Mouse (Mus musculus) brain, embryonic 14.5 days (tissue): ENCODE measurements at regions not wholly inside any gene's neighbourhood (a gene's known extent, or its start where the extent isn't known, plus 50 kb on each side); places are given as distances from the start of the nearest gene placed in this dataset.

Source experiments
- DNase-seq: peaks from one replicate; pipeline ENCODE4 v3.0.0-alpha.2; 2011; ENCODE audit warnings: low read depth
- CTCF ChIP-seq: fragments of 200-500 bp; IDR thresholded peaks from 2 replicates; pipeline ENCODE4 v1.5.1; 2012; ENCODE audit warnings: inconsistent platforms, mild to moderate bottlenecking, moderate library complexity, borderline replicate concordance; ENCODE audit not compliant: insufficient read depth, insufficient read length; ENCODE audit errors: extremely low read depth
- POLR2A ChIP-seq: fragments of 200-500 bp; IDR thresholded peaks from 2 replicates; pipeline ENCODE4 v1.6.1; 2012; ENCODE audit warnings: mild to moderate bottlenecking, inconsistent platforms, borderline replicate concordance; ENCODE audit not compliant: poor library complexity, insufficient read depth, insufficient read length, severe bottlenecking; ENCODE audit errors: extremely low read depth

GRCm38 (mm10) chr4:66542833-66543436, 138.5 kb upstream of the Astn2 start:
- DNase-seq = peak; percentile 72

DNA sequence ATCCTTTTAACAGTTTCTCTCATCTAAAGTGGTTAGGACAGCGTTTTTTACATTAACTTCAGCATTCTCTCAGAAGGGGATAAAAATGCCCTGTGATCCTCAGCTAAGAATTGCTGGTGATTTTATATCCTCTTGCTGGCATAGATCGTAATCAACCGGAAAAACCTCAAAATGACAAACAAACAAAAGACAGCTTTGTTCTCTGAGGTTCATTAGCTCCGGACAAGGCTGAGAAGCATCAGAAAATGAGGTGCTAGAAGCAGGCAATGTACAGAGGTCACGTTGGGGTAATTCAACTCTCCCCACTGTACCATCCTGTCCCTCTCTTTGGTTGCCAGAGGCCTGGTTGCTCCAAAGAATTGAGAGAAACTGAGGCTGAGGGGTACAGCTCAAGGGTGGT, 120.0 kb upstream of the Astn2 start:
- DNase-seq = no peak
- no peak for TF ChIP-seq CTCF
- no peak for TF ChIP-seq POLR2A

More at GRCm38 (mm10) chr4:66542833-66543436, 138.5 kb upstream of the Astn2 start:
- TF ChIP-seq POLR2A = no peak
- no peak for TF ChIP-seq CTCF

- TF ChIP-seq CTCF (no peak), POLR2A (no peak)
- DNase-seq = peak; percentile 82
Observed at GRCm38 (mm10) chr4:66523886-66524245, 119.5 kb upstream of the Astn2 start.

DNA sequence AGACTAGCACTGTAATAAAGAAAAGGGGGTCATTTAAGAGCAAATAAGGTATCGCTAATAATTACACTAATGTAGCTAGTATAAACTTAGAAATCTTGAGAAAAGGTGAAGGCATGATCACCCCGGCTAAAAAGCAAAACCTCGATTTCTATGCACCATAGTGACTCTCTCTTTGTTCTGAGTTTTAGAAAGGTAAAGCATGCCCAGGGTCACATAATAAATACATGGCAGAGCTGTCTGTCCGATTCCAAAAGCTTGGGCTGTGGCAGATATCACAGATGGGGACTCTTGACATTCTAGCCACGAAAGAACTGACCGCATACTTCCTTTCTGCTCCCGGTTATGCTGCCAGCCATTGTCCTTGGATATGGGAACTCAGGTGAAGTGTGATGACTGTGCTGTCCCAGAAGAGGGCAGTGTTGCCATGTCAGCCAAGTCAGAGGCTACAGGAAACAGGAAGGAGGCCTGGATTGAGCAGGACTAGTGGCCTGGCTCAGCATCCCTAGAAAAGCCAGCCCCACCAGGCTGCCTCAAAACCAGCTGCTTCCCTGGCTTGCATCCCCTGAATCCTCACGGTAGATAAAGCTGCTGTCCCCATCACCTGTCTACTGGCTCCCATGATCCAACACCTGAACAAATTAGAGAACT, 119.0 kb upstream of the Astn2 start:
- TF ChIP-seq CTCF (peak; percentile 83), POLR2A (no peak)
- peak; percentile 87 for DNase-seq

GRCm38 (mm10) chr4:66522097-66522809, 117.8 kb upstream of the Astn2 start:
- TF ChIP-seq CTCF = no peak
- no peak for TF ChIP-seq POLR2A
- peak; percentile 77 for DNase-seq

DNA sequence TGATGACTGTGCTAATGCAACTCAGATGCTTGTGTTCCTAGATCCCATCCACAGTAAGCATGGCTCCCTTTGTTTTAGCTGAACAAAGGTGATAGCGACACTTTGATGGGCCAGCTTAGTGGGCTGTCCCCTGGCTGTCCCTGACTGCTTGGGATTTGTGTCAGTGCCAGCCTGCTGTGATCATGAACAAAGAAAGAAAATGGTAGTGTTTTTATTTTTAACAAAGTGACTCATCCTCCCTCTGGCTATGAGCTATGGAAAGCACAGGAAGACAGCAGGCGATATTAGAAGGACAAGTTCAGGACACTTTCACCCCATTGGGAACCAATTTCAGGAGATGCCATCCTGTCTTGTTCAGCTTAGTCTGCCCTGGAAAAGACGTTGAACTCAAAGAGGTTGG, 116.4 kb upstream of the Astn2 start:
- no peak for DNase-seq
- no peak for TF ChIP-seq POLR2A
- no peak for TF ChIP-seq CTCF

DNA sequence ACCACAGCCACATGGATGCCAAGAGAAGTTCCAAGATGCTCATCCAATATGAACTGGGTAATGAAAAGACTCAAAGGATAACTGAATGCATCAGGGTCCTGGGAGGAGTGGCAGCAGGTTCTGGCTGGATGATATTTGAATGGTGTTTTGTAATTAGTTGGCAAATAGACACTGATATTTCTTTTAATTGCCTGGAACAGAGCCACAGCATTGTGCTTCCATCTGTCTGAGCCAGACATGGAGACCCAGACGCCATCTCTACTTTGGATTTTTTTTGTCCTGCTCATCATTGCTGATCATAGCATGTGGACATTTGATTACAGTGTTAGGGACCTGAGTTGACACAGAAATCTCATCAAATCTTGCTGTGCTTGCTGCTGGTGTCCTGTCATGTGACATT, 111.4 kb upstream of the Astn2 start:
- DNase-seq = peak; percentile 76
- TF ChIP-seq POLR2A = no peak

GRCm38 (mm10) chr4:66483496-66483895, 79.1 kb upstream of the Astn2 start:
- DNase-seq = peak; percentile 9
- TF ChIP-seq POLR2A (no peak), CTCF (no peak)

GRCm38 (mm10) chr4:66482495-66483291, 78.3 kb upstream of the Astn2 start:
- peak; percentile 94 for DNase-seq
- no peak for TF ChIP-seq POLR2A
- TF ChIP-seq CTCF = no peak

GRCm38 (mm10) chr4:66478601-66479217, 74.3 kb upstream of the Astn2 start:
- TF ChIP-seq CTCF (no peak), POLR2A (no peak)
- no peak for DNase-seq
